Mouse (Mus musculus): ENCODE data around the gene Myo6.

DNA sequence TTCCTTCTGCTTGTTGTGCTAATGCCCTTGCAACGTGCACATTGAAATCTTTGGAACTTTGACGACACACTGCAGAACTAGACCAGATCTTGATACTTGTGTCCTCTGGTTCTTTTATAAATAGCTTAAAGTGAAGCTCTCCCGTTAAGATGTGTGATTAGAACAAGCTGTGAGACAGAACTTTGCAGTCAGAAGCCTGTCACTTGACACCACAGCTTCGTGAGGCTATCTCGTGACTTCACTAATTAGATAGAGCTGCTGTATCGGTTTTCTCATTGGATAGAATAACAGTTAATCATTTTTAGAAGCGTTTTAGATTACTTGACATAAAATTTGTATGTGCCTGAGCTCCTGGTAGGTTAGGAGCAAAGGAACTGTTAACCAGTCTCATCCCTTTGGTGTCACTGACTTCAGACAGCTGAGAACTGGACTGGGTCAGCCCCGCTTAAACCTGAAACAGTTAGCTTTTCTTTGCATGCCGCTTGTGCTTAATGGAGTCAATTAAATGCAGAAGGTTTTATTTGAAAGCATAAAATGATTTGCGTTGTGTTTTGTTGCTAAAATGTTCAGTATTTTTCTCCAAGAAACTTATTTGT is 18.7 kb upstream of the Myo6 start:
- TF ChIP-seq CTCF (IDR thresholded peaks at IDR 0.05; ENCODE audit: low read depth) (no peak), EP300 (IDR thresholded peaks at IDR 0.05; ENCODE audit: low read depth) (no peak)

Data from liver, embryonic 14.5 days (tissue).